Mouse (Mus musculus) granulocyte monocyte progenitor cell, adult 5-6 weeks (primary cell): ENCODE data around the gene Arhgap1. TPM values are rescaled to one million over a fixed set of nuclear protein-coding genes. Genes with fewer than 3 reads are reported as not detected.

ENCODE experiments used
- ATAC-seq: replicated peaks from 2 replicates; pipeline ENCODE4 v1.8.0; 2016; ENCODE audit warnings: mild to moderate bottlenecking, moderate TSS enrichment, inconsistent platforms; ENCODE audit not compliant: poor library complexity, severe bottlenecking
- total RNA-seq, 2 experiments: library from RNA; stranded (forward) in 1 of 2; stranded (reverse) in 1 of 2; fragments of 200-712, 200-1000 nt in 1 of 2; fragments of >200 nt in 1 of 2; fragmentation: Nextera tagmentation in 1 of 2; gene quantifications; 2 replicates each; pipeline ENCODE4 v1.2.3; 2014 to 2017

The Arhgap1 gene
- total RNA-seq, 2 experiments from 2014 or later: 33.2 to 66.5 TPM

DNA sequence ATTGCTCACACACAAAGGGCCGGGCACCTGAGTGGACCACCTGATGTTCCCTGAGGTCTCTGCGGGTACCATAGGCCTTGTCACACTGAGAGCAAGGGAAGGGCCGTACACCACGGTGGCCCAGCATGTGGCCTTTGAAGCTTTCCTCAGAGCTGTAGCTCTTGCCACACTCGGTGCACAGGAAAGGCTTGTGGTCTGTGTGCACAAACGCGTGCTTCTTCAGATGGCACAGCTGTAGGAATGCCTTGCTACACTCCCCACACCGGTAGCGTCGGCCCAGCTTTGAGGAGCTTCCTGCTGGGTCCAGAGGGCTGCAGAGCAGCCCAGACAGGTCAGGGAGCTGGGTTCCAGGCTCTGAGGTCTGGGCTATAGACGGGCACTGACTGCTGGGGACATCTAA, 3.8 kb upstream of the Arhgap1 start:
- ATAC-seq: peak; percentile 43

DNA sequence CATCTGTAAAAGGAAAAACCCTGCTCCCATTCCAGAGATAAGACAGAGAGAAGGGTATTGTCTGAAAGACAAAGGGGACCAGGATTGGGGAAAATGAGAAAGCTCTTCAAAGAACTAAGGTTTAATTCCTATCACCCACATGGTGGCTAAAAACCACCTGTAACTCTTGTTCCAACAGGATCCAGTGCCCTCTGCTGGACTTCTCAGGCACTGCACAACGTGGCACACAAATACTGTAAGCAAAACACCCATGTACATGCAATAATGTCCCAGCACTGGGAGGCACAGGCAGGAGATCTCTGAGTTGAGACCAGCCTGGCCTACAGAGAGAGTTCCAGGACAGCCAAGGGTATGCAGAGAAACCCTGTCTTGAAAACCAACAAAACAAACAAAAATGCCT, 2.9 kb upstream of the Arhgap1 start:
- ATAC-seq: no peak

DNA sequence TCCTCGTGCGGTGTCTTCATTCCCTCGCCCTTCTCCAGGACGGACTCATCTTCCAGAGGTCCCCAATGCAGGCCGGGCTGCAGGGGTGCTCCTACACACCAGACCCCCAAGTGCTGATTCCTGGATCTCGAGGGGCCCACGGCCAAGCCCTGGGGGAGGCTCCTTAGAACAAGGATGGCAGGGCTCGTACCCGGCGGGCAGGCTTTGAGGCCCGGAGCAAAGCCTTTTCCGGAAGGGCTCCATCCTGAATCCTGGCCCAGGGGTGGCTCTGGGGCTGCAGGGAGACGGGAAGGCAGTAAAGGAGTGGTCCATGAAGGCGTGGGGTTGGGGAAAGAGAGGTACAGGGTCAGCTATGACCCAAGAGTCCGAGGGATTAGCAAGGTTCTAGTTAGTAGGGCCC, 508 bp upstream of the Arhgap1 start:
- no peak for ATAC-seq

DNA sequence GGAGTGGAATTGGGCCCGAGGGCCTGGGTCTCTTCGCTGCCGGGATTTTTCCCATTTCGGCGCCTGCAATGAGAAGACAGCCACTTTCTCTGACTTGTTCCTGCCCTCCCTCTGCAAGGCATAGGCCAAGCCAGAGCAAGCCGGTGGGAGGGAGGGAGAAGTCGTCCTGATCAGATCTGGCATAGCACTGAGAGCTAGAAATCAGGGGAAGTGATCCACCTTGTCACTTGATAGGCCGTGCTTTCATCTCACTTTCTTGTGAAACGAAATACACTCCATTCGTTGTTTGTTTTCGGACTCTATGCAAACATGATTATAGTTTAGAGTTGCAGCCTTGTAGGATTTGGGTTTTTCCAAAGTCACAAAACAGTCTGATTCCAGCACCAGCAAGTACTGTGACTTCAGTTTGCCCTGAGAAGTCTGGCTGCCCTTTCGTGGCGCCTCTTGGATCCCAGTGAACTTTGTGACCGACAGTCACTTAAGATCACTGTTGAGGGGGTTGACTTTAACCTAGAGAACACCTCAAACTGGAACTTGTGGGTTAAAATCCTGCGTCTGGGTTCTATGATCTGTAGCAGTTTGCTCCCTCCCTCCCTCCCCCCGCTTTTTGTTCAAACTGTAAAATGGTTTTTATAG, 818 bp downstream of the Arhgap1 start:
- ATAC-seq: peak; percentile 34

DNA sequence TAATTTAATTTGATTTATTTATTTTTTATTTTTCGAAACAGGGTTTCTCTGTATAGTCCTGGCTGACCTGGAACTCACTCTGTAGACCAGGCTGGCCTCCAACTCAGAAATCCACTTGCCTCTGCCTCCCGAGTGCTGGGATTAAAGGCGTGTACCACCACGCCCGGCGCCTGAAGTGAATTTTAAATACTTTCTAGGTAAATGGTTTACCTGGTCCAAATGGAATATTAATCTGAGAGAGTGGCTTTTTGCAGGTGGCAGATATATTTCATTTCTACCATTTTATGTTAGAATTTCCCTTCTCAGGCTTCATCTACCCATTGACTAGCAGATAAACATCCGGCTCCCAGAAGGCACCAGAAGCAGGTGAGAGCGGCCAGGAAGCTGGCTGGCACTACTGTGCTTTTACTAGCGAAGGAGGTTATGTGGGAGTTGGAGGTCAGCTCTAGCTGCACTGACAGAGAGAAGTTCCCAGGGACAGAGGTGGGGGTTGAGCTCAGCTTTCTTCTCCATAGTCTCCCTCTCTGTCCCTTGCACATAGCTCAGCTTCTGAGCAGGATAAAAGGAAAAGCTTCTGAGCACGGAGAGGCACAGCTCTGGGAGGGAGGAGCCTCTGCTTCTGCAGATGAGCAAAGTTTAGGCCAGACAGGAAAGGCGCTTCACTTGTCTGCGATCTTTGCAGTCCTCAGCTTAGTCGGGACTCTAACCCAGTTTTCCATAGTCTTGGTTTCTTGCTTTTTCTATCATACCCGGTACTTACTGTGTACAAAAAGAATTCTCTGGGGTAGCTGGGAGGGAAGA, 2.0 kb downstream of the Arhgap1 start:
- no peak for ATAC-seq

DNA sequence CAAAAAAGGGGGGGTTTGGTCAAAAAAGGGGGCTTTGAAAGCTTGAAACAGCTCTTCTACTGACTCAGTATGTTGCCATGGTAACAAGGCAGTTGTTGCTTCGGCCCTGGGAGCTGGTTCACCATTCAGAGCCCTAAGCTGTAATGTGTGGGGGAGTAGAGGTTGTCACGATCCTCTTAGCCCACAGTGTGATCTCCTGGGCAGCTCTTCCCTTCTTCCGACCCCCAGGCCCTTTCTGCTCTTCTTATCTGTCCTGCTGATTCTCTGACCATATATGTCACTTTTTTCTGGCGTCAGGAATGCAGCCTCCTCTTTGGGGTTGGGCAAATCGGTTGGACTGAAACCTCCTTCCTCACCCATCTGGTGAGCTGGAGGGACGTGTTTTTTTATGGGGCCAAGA, 3.2 kb downstream of the Arhgap1 start:
- ATAC-seq: no peak

DNA sequence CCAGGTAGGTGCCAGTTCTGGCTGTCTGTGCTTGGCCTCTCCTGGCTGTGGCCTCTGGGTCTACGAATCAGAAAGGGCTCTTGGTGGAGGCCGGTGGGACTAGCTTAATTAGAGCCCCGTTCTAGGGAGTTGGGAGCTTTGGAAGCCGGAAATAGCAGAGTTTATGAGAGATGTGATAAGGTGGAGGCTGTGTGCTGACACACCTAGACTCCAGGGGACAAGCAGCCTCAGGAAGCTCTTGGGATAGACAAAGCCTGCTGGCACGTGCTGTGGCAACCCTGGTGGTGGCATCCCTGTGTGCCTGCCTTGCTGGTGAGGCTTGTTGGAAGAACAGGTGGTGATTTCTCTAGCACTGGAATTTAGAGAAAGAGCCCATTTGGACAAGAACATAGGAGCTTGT, 5.7 kb downstream of the Arhgap1 start:
- no peak for ATAC-seq

DNA sequence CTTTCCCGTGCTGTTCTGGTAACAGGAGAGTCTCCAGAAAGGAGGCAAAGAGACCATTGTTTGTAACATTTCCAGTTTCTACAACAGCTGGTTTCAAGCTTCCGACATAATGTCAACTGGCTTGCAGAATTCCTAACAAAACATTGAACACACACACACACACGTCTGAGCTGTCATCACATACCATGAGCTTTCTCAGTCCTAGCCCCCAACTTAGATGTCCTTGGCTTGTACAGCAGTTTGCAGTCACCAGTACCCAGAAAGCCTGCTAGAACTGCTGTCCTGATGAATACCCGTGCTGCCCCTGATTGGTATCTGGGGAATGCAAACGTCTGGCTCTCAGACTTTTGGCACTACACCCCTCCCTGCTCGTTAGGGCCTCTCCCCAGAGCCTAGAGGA, 6.2 kb downstream of the Arhgap1 start:
- ATAC-seq: no peak

DNA sequence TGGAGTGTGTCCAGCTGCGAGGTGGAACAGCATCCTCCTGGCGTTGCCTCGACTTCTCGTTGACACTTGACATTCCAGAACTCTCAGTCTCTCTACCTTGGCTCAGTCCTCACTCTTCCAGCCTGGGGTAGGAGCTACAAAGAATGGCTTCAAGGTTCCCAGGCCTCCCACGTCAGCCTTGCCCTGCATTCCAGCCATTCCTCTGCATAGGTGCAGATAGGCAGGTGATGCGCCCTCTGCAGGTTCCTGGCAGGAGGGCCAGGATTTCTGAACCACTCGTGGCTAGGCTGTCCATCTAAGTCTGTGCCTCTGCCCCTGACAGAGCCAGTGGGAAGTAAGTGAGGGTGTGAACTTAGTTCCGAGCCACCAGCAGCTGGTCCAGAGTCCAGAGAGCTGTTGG, 7.1 kb downstream of the Arhgap1 start:
- no peak for ATAC-seq

DNA sequence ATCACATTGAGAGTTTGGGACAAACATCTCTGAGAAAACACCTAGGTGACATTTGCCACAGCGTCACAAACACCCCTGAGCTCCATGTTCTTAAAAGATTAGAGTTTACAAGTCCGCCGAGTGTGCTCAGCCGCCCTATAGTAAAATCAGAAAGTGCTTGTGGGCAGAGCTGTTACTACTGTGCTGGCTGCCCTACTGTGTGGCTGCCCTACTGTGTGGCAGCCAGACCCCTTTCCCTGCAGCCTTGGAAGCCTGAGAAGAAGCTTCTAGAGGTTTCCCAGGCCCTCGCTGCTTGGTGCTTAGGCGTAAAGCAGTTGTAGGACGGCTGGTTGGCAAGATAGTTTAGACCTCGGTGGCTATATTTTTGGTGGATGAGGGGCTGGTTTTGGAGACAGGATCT, 10.0 kb downstream of the Arhgap1 start:
- ATAC-seq: no peak

DNA sequence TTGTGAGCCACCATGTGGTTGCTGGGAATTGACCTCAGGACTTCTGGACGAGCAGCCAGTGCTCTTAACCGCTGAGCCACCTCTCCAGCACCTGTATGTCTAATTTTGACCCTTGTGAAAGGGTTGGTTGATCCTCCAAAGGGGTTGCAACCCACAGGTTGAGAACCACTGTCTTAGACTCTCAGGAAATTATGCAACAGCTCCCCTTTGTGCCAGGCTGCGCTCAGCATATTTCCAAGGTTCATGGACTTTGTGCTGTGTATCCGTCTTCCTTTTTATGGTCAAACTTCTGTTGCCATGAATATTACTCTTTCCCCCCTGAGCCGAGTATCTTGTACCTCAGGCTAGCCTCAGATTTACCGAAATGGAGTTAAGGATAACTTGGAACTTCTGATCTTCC, 11.3 kb downstream of the Arhgap1 start:
- ATAC-seq: peak; percentile 29; the same call in 1 of the 2 replicates

DNA sequence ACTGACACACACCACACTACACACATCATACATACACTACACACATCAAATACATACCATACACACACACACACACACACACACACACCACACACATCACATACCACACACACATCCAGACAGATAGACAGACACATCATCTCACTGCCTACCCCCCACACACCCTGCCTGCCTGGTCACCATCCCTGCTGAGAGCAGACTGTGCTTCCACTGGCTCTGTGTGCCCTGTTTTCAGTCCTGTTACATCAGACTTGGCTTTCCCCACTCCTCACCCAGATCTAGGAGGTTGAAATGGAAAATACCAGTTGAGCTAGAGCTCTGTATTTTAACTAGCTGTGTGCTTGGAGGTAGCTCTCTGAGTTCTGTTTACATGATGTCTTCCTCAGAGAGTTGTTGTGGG, 15.1 kb downstream of the Arhgap1 start:
- no peak for ATAC-seq

DNA sequence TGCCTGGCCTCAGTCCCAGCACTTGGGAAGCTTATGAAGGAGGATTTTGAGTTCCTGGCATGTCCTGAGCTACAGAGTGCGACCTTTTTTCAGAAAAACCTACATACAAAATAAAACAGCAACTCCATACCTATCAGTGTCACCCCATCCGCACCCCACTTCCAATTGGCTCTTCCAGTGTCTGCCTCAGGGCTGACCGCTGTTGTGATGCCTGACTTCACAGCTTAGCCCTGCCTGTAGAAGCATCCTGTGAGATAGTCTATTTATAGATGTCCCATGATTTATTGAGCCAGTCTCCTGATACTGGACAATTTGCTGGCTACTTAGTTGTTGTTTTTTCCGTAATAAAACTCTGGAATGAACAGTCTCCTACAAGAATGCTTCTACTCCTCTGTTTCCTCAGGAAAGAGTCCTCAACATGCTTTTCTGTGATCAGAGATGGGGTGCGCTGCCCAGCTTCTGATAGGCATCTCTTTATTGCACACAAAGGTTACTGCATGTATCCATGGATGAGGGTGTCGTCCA, 16.8 kb downstream of the Arhgap1 start:
- no peak for ATAC-seq

DNA sequence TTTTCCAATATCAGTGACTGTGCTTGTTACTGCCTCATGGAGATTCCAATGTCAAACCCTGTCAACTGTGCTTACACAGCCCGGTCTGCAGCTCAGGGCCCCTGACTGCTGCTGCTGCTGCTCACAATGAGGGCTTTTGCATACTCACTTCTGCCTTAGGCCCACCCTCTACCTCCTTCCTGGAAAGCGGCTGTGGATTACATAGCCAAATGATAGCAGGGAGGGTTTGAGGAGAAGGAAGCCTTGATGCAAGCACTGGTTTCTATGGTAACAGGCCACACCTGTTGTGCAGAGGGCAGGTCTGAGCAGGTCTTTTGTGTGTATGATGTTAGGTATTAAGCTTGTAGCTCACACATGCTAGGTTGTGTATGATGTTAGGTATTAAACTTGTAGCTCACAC, 18.1 kb downstream of the Arhgap1 start:
- ATAC-seq: no peak

DNA sequence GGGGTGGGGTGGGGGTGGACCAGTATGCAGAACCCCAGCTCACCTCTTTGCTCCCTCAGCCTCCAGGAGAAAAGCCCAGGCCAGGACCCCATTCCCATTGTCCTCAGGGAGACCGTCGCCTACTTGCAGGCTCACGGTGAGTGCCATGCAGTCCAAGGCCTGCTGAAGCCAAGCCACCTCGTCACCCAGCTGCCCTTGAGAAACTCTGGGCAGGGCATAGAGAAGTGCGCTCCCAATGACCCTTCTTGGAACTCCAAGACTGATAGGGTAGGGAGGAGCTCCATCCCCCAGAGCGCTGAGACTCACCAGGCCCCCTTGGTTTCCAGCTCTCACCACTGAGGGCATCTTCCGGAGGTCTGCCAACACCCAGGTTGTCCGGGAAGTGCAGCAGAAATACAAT, 19.7 kb downstream of the Arhgap1 start:
- no peak for ATAC-seq

DNA sequence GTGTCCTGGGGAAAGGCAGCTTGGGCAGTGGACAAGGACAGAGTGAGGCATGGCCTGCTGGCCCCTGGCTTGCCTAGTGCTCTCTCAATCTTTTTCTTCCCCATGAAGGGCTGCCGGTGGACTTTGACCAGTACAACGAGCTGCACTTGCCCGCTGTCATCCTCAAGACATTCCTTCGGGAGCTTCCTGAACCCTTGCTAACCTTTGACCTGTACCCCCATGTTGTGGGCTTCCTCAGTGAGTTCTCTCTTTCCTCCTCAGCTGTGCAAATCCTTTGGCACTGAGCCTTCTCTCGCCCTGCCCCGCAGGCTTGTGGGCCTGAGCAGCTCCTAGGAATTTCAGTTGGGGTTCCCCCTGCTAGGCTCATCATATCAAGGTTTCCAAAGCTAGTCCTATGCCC, 20.4 kb downstream of the Arhgap1 start:
- ATAC-seq: no peak

DNA sequence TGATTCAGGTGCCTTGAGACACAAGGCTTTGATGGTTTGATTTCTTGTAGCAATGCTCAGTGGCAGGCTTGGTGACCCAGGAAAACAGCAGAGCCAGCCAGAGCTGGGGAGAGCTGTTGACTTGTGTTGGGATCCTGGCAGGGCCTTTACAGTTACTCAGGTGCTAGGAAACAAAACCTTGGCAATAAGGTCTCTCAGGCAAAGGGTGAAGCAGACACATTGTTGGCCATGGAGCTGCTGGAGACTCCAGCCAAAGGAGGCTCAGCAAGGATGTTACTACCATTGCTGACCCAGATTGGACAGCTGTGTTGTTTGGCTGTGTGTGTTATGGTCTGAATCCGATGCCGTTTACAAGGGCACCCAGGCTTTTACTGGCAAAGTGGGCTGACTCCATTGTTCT, 23.9 kb downstream of the Arhgap1 start:
- no peak for ATAC-seq

DNA sequence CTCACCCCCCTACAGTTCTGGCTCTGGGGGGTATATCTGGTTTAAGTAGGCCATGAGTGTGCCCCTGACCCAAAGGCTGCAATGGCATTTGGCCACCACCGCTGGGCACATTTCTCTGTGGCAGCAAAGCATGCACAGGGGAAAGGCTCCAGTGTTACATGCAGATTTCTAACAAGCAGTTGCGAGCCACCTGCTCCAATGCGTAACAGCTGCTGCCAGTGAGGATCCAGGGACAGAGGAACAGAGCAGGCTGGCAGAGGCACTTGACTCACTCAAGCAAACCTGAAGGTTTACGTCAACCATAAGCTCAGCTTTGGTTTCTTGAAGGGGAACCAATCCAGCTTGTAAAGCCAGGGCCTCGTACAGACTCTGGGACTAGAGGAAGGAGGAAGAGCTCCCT, 25.2 kb downstream of the Arhgap1 start:
- no peak for ATAC-seq

DNA sequence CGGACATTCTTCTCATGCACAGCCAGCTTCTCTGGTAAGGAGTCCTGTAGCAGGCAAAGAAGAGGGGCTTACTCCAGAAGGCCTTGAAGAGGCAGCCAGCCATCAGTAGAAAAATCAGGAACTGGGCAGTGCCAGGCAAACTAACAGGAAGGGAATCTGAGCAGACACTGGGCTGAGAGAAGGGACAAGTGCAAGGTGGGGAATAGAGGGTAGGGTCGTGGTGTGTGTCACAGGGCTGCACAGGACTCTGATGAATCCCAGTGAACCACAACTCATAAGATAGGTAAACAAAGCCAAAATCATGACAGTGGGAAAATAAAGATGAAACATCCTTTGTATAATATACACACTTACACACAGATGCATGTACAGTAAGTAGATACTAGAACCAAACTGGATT, 26.8 kb downstream of the Arhgap1 start:
- no peak for ATAC-seq

DNA sequence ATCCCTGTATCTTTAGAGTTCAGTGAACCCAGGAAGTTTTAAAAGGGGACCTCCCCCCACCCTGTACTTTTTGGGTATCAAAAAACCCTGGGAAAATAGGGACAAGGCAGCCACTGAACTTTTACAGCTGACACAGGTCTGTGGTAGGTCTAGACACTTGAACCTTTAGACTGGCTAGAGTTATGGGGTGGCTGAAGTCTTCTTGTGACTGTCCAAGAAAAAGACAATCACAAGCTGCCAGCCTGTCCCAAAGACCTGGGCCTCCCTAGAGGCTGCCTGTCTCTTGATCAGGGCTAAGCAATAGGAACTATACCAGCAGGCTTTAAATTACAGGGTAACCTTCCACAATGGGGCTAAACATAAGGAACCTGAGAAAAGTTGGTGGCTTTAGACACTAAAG, 27.3 kb downstream of the Arhgap1 start:
- no peak for ATAC-seq

DNA sequence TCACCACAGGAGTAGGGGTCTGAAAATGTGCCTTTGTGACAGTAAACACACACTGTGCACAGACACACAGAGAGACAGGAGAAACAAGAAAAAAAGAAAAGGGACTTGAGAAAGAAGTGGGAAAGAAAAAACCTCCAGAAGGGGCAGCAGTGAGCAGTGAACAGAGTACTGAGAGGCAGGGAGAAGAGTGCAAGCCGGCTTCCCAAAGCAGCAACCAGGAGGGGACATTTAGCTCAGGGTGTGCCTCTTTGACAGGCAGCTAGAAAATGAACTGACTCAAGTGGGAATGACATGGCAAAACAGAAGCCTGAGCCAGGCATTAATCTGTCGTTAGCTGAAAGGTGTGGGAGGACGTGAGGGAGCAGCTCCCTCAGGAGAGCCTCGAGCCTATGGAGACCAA, 33.2 kb downstream of the Arhgap1 start:
- no peak for ATAC-seq

DNA sequence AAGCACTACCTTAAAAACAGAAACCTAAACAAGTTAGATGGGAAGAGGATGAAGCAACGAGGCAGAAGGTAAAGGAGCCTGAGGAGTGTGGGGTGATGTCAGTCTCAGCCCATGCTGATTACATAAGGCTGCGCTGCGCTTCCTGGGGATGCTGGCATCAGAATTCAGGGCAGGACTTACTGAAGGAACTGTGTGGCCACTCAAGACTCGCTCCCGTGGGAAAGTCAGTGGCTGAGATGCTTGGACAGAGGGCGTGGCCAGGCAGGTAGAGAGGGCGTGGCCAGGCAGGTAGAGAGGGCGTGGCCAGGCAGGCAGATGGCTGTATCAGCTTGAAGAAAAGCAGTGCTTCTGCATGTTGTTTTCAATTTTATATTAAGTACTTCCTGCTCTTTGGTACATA, 34.3 kb downstream of the Arhgap1 start:
- no peak for ATAC-seq
